Mouse (Mus musculus): ENCODE data around the gene Sf3b5.
A peak's percentile ranks its signal among the peaks of the same experiment; 100 is the strongest.

Gene Sf3b5

GRCm38 (mm10) chr10:13005043-13005442 lies at the start of gene Sf3b5:
Gene Sf3b5, plus strand, starts transcription at chr10:13005343.
- no peak for DNase-seq

DNA sequence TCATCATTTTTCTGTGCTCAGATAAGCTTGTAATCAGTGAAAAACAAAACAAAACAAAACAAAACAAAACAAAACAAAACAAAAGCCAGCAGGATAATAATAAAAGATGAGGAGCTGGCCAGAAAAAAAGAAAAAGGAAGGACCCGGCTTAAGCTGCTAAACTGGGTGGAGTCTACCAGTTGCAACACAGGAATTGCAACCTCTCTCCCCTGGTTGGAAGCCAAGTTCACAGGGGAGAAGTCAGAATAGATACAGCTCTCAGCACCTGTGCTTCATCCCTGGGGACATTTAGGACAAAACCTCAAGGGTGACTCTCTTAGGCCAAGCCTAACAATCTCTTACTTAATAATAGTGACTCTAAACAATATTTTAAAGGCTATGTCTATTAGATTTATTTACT lies 49.3 kb upstream of the Sf3b5 start:
- no peak for DNase-seq

GRCm38 (mm10) chr10:12957271-12957670 lies 47.9 kb upstream of the Sf3b5 start:
- DNase-seq: no peak

GRCm38 (mm10) chr10:12961546-12961945 lies 43.6 kb upstream of the Sf3b5 start:
- no peak for DNase-seq

GRCm38 (mm10) chr10:12962238-12962637 lies 42.9 kb upstream of the Sf3b5 start:
- DNase-seq: no peak

DNA sequence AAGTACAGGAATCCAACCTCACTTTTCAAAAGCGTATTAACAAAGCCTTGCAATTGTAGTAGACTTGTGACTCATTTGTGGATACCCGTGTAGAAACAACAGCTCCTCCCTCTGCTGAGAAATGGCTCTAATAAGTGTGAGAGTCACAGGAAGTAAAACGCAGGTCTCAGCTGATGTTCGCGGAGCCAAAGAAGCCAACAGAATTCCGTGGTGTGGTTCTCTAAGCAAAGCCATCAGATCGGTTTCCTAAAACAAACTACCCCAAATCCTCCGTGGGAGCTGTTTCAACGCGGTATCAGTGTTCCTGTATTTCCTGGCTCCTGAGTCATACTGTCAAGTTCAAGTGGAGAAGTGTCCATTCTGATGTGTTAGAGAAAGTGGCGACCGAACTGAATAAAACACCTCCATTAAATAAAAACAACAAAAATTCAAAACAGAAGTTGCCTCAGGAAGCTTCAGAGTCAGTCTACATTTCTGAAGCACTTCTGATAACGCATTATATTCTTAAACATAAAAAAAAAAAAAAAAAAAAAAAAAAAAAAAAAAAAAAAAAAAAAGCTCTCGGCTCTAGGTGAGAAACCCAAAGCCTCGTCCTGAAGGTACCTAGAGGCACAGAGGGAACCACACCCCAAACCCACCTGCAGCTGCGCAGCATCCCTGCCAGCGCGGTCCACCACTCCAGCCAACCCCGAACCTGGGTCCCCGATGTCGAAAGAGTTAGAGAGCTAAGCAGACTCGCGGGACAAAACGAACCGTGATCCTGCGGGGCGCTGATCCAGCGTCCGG lies 41.6 kb upstream of the Sf3b5 start:
- DNase-seq: peak; percentile 34 to 41

DNA sequence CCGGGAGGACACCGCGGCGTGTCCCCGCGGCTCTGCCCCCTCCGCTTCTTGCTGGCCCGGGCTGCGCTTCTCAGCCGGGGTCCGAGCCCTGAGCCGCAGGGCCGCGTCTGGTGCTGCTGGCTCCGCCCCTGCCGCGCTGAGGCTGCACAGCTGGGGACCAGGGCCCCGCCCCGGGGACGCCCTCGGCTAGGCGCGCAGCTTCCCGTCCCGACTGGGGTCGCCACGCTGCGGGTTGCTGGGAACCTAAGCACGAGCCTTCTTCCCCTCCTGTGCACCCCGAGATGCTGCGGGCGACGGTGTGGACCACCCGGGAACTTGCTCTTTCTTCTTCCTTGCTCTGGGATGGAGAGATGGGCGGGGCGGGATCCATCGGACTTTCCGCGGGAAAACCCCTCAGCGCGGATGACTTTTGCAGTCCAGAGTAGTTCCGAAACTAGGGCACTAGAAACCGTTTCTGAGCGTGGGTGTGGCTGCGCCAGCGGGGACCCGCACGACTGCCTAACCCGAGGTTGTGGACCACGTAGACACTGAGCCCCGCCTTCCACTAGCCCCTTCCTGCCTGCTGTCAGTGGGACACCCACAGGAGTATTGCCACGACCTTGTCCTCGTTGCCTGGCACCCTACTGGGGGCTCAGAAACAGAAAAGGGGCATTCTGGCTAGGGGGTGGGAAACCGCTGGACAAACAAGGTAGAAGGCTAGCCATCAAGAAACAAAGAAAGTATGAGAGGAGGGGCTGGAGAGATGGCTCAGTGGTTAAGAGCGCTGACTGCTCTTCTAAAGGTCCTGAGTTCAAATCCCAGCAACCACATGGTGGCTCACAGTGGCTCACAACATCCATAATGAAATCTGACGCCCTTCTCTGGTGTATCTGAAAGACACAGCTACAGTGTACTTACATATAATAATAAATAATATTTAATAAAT lies 40.7 kb upstream of the Sf3b5 start, which contains the start of gene Stx11:
Gene Stx11 (minus strand): TSS at position 148 of the 925 bp plus-strand sequence.
- DNase-seq: peak; percentile 89 to 90

DNA sequence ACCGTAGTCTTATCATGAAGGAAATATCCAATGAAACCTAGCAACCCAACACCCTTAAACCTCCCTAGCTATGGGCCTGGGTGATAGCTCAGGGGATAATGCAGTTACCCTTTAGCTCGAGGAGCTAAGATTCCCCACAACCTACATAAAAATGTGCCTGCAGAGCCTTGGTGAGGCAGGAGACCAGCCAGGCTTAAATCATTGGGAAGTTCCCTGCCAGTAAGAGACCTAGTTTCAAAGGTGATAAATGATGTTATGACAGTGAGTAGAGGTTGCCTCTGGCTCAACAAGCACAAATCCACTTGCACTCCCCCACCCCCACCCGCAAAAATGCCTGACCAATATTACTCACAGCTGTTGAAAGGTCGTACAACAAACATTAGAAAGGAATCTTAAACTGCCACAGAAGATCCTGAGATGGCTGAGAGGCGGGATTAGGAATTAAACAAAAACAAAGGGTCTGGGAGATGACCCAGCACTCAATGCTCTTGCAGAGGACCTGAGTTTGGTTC lies 39.4 kb upstream of the Sf3b5 start:
- no peak for DNase-seq

DNA sequence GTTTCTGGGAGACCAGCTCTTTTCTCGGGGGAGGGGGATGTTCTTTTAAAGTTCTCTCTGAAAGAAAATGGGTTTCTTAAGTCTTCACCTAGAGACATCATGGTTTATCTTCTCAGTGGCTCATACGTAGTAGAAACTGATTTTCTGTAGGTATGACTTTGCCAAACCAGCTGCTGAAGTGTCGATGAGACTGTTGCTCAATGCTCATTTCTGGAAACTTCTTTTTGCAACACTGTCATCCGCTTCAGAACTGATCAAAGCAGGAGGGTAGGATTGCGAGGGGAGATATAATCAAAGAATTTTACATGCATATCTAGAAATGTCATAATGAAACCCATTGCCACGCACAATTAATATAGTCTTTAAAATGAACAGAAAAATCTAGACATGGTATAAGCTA lies 30.6 kb upstream of the Sf3b5 start:
- no peak for DNase-seq

DNA sequence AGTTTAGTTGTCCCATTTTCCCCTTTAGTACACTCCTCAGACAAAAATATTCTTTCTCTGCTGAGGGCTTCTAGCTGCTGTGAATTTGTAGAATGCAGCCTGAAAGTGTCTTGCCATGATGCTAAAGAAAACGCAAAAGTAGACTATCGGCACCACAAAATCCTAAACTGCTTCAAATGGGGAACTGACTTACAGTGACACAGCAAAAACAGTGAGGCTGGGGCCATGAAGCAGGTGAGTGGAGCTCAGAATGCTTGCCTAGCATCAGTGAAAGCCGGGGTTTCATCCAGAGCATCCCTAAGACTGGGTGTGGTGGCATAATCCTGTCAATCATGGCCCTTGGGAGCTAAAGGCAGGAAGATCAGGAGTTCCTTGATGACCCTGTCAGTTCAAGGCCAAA lies 29.7 kb upstream of the Sf3b5 start:
- no peak for DNase-seq

- no peak for DNase-seq
These were observed 29.2 kb upstream of the Sf3b5 start for GRCm38 (mm10) chr10:12975957-12976356.

DNA sequence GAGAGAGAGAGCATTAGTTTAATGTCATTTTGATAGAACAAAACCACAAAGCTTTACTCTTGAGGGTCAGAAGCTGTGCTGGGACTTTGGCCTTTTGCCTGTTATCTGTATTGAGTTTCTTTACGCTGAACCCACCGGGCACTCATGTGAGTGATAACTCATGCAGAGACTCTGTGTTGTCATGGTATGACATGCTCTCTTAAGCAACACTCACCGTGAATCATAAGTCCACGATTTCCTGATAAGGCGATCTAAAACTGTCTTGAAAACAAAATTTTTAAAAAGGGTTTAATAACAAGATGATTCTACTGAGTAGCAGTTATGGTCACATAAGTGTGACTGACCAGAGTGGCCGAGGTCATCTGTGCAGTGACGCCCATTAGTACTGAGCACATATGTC lies 28.6 kb upstream of the Sf3b5 start:
- no peak for DNase-seq

DNA sequence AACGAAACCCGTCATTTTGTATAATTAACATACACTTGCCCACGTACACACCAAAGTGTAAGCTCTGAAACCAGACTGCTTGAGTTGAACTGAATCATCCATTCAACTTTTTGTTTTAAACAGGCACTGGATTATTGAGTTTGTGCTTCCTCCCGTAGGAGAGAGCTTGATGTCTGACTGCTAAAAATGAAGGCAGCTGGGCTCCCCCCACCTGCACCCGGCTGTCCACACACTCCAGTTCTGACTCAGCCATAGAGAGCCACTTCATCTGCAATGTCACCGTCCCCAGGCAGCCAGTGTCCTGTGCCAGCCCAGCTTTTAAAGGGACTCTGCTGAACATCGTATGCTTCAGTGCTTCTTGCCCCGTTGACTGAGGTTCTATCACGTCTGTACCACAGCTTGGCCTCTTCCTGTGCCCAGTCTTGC lies 27.3 kb upstream of the Sf3b5 start:
- DNase-seq: no peak

- DNase-seq: no peak
These were observed 24.1 kb upstream of the Sf3b5 start for GRCm38 (mm10) chr10:12981071-12981470.

GRCm38 (mm10) chr10:12983516-12983915 lies 21.6 kb upstream of the Sf3b5 start:
- DNase-seq: no peak

DNA sequence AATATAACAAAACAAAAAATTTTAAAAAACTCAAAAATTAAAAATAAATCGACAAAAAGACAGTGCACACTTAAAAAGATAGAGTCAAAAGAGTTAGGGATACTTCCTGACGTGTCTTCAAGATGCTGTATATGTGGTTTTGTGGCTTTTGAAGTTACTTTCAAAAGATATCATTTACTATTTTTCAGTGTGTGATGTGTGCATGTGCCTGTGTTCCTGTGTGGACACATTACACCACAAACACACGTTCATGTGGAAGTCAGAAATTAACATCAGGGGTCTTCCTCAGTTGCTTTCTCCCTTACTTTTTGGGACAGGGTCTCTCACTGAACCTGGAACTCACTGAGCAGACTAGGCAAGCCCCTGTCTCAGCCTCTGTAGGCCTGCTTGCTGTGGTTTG lies 20.1 kb upstream of the Sf3b5 start:
- no peak for DNase-seq

DNA sequence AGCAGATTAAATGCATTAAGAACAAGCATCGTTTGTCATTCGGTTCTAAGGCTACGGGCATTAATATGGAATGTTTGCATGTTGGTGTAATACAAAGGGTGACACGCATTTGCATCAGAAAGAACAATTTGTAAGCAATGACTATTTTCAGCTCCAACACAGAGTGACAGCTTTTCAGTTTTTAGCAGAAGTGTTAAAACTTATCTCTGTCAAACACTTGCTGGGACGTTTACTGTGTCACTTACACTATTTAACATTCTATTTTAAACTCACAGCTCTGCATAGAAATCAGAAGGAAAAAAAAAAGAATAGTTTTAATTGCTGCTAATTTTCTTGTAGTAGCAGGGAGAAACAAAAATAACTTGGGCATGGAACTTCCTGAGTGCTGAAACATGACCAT lies 18.7 kb upstream of the Sf3b5 start:
- no peak for DNase-seq

GRCm38 (mm10) chr10:12986943-12987342 lies 18.2 kb upstream of the Sf3b5 start:
- DNase-seq: no peak

- DNase-seq: no peak
These were observed 13.2 kb upstream of the Sf3b5 start for GRCm38 (mm10) chr10:12991953-12992352.

DNA sequence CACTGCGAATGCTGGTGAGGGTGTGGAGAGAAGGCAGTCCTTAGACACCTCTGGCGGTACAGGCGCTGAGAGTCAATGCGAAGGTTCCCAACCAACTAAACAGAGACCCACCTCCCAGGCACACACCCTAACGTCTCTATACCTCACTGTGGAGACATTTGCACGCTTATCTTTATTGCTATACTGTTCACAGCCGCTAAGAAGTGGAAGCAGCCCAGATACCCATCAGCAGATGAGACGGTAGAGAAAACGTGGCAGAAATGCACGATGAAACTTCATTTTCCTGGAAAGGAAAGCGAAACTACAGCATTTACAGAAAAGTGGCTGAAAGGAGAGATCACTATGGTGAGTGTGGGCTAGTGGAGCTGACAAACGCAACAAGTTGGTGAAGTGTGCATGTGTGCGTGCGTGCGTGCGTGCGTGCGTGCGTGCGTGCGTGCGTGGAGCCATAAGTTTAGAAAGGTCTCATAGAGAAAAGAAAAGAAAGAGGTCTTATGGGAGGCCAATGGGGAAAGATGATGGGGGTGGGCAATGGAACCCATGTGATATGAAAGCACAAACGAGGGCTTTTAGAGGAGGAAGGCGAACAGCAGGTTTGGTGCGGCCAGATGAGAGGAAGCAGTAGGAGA lies 11.6 kb upstream of the Sf3b5 start:
- no peak for DNase-seq

DNA sequence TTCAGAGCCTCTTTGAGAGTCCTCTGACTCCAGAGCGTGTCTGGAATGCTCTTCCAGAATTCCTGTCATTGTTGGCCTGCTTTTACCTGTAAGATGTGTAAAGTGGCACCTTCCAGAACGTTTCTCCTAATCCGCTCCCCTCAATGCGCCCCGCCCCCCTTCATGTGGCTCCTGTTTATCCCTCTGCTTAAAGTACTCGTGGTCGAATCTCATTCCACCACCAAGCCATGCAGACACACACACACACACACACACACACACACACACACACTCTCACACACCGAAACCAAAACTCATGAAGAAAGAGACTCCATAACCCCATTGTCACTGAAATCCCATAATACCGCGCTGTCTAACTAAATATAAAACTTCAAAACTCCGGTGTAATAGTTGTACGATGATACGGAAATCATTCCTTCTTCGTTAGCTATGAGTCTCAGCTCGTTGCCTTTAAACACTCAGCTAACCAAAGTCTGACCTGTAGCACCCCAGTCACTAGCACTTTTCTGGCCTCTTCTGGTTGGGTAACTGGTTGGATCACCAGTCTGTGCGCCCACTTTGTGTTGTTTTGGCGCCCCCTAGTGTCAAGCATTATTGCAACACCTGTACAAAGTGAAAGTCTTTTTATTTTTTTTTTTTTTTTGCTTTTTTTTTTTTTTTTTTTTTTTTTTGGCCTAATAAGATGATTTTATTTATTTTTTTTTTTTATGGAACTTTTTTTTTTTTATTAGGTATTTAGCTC lies 8.2 kb upstream of the Sf3b5 start:
- peak; percentile 91 for DNase-seq

Measured in B cell, adult 2 months (primary cell).